Mouse (Mus musculus) liver, adult 2 months (tissue): Measurements from ENCODE around the gene Klf8.

Experiments
- CTCF ChIP-seq: fragments of 200-500 bp; IDR thresholded peaks from 2 replicates; pipeline ENCODE4 v1.5.1; 2011; ENCODE audit warnings: low read depth, low read length, control low read depth
- POLR2A ChIP-seq: fragments of 200-500 bp; IDR thresholded peaks from 2 replicates; pipeline ENCODE4 v1.6.1; 2011; ENCODE audit warnings: low read length, control low read depth; ENCODE audit not compliant: insufficient read depth; ENCODE audit errors: extremely low read depth

DNA sequence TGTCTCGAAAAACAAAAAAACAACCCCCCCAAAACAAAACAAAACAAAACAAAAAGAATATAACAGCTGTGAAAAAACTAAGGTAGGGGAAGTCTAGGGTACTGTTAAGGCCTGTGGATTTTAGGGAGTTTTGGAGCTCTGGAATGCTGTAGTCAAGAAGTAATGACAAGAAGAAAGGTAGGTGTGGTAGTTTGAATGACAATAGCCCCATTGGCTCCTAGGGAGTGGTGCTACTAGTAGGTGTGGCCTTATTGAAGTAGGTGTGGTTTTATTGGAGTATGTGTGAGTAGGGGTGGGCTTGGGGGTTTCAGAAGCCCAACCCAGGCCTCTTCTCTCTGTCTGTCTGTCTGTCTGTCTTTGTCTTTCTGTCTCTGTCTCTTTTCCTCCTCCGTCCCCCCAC, 44.9 kb downstream of the Klf8 start:
- no peak for TF ChIP-seq CTCF
- no peak for TF ChIP-seq POLR2A
